Mouse (Mus musculus) erythroblast, embryonic 14.5 days (primary cell): ENCODE measurements at regions not wholly inside any gene's neighbourhood (a gene's known extent, or its start where the extent isn't known, plus 50 kb on each side); places are given as distances from the start of the nearest gene placed in this dataset.

Experiments
- GATA1 ChIP-seq: IDR thresholded peaks from 2 replicates; pipeline ENCODE4 v1.6.1; 2012; ENCODE audit warnings: low read length, inconsistent platforms, mixed read lengths
- TAL1 ChIP-seq: IDR thresholded peaks from 3 replicates; pipeline ENCODE4 v1.6.1; 2012; ENCODE audit warnings: low read length, inconsistent platforms, mixed read lengths

- no peak for TF ChIP-seq GATA1
- no peak for TF ChIP-seq TAL1
Observed at GRCm38 (mm10) chr3:120934401-120934800, 237.1 kb downstream of the Rwdd3 start.
